Mouse (Mus musculus) lung, adult 2 months (tissue): ENCODE results near the gene Lalba. TPM values are rescaled to one million over a fixed set of nuclear protein-coding genes. Genes with fewer than 3 reads are reported as not detected.
"Not testable (repeated sequence)": the region's sequence is repeated elsewhere in the genome, so short reads cannot be mapped to it uniquely, and the experiment has no call there.

Experiments
- DNase-seq: peaks from one replicate; pipeline ENCODE4 v3.0.0; 2022
- H3K4me1 ChIP-seq: fragments of 200-500 bp; 2 replicates; pipeline ENCODE4 v1.6.1; 2011; ENCODE audit warnings: low read length; ENCODE audit not compliant: control insufficient read depth, insufficient read depth
- H3K4me3 ChIP-seq: fragments of 200-500 bp; replicated peaks from 2 replicates; pipeline ENCODE3; 2011; ENCODE audit warnings: low read depth, mild to moderate bottlenecking, control low read depth, low read length; ENCODE audit errors: extremely low read depth
- CTCF ChIP-seq: fragments of 200-500 bp; IDR thresholded peaks from 2 replicates; pipeline ENCODE4 v1.5.1; 2011; ENCODE audit warnings: mild to moderate bottlenecking, low read length, control low read depth; ENCODE audit not compliant: insufficient read depth
- POLR2A ChIP-seq: fragments of 200-500 bp; IDR thresholded peaks from 2 replicates; pipeline ENCODE4 v1.6.1; 2011; ENCODE audit warnings: low read depth, mild to moderate bottlenecking, control low read depth, low read length, borderline replicate concordance; ENCODE audit errors: extremely low read depth
- WGBS: fragments of 180-500 bp; shearing (Covaris S2); methylation state at CpG from one replicate; pipeline ENCODE4 v1.1.7; 2018; 5-methylcytosine and 5-hydroxymethylcytosine counted together
- polyA plus RNA-seq: library from polyadenylated mRNA; depleted of rRNA; stranded (reverse); fragments of >200 nt; gene quantifications from 2 replicates; pipeline ENCODE4 v1.2.3, GENCODE M21; 2012; rRNA removed

The Lalba gene
- polyA plus RNA-seq, 1 experiment, result 0.39 TPM

DNA sequence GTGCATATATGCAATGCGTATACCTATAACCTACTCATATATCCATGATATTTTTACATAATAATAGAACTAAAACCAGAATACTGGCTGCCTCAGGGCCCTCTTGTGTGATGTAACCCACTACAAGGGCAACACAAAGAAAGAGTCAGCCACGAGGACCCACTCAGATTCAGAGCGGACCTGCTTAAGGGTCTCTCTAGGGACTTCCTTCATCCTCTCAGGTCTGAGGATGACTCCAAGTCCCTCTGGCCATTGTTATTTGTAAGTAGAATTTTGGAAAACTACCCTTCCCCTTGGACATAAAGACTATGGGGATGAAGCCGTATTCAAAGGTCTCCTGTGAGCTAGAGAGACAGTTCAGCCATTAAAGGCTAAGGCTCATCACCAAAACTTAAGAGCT is 12.9 kb downstream of the Lalba start, which contains the start of gene OR5BS1P:
Gene OR5BS1P, plus strand, starts transcription at position 301 of the 400 bp plus-strand sequence.
- no peak for TF ChIP-seq CTCF
- TF ChIP-seq POLR2A, result no peak
- DNase-seq, result no peak
- 95% methylated on average over 4 of the region's 4 CpGs for WGBS

DNA sequence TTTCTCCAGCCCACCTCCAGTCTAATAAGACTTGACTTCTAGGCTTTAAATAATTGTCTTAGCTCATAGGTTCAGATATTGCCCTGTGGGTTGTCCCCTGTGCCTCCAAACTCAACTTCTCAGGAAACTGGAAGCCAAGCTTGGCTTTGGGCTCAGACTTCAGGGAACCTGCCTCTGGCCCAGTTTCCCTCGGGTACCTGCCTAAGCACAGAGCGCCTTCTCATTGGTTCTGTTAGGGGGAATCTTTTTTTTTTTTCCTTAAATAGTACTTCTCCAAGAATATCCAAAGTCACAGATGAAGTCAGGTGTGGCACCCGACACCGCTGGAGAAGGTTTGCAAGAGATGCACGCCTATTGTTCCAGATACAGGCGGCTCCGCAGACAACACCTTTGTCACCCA is 30.2 kb downstream of the Lalba start, which contains the start of gene Olfr281:
Gene Olfr281, plus strand, starts transcription at position 301 of the 400 bp plus-strand sequence.
- Histone ChIP-seq H3K4me3 (no peak within 1 kb of the TSS), H3K4me1 (no peaks in the 10 kb centered on the region; the same call in 1 of the 2 replicates)
- WGBS, result 92% methylated on average over 7 of the region's 7 CpGs
- TF ChIP-seq POLR2A, result no peak
- no peak for TF ChIP-seq CTCF
- no peak for DNase-seq

More for the DNA sequence above, 12.9 kb downstream of the Lalba start, which contains the start of gene OR5BS1P:
- Histone ChIP-seq H3K4me1 (no peaks in the 10 kb centered on the region), H3K4me3 (no peak within 1 kb of the TSS)

DNA sequence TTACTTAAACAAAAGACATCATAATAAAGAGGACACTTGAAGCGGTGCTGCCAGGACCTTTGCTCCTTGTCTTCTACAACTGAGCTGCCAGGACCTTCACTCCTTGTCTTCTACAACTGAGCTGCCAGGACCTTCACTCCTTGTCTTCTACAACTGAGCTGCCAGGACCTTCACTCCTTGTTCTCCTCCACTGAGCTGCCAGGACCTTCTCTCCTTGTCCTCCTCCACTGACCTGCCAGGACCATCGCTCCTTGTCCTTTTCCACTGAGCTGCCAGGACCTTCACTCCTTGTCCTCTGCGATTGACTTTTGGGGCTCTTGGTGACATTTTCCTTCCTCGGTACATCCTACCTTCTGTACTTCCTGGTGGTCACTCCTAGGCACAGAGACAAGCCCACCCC is 34.0 kb downstream of the Lalba start:
- H3K4me3 ChIP-seq, result no peak overlapping the region
- TF ChIP-seq POLR2A (no peak), CTCF (no peak)

DNA sequence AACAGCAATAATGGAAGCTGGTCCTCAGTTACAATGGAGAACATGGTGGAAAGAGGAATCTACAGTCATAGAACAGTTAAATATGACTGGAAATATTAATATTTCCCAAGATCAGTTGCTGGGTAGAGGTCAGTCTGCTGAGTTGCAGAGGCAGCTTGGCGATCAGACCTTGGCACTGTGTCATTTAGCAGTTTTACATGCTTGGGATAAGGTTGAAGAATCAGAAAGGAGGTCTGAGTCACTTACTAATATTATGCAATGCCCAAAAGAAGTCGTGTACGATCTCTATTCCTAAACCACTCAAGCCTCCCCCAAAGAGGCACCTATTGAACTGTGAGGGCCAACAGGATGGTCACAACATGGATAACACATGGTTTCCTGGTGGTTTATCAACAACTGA is 38.0 kb downstream of the Lalba start:
- DNase-seq, result no peak
- 77% methylated on average over 3 of the region's 3 CpGs for WGBS
- no peak for TF ChIP-seq CTCF
- TF ChIP-seq POLR2A, result no peak
- Histone ChIP-seq H3K4me1 (no peaks in the 10 kb centered on the region), H3K4me3 (no peak overlapping the region)

More for the DNA sequence above, 34.0 kb downstream of the Lalba start:
- DNase-seq, result no peak
- WGBS, result 56% methylated on average over 4 of the region's 4 CpGs
- H3K4me1 ChIP-seq, result no peaks in the 10 kb centered on the region; the same call in 1 of the 2 replicates

DNA sequence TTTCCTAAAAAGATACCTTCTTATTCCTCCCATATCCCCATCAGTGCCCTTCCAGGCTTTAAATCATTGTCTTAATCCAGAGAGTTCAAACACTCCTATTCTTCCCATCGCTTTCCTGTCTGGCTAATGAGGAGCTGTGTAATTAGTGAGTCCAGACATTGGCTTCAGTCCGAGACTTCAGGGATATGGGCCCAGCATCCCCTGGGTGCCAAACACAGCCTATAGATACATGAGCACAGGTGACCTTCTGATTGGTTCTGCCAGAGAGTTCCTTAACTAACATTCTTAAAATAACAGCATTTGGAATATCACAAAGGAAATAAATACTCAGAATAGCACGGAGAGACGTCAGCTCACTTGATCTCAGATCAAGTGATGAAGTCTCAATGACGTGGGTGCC is 51.6 kb downstream of the Lalba start, which contains the start of gene Olfr282:
Gene Olfr282, plus strand, starts transcription at position 301 of the 400 bp plus-strand sequence.
- not testable (repeated sequence) for DNase-seq, H3K4me3 ChIP-seq
- WGBS, result 69% methylated on average over 5 of the region's 5 CpGs

More for the DNA sequence above, 51.6 kb downstream of the Lalba start, which contains the start of gene Olfr282:
- H3K4me1 ChIP-seq, result not testable (repeated sequence)

Other genes with a start within 250 kb of the Lalba start
- gene Olfr286, start 248.3 kb downstream of the Lalba start, polyA plus RNA-seq, result not detected in 2 replicates
- gene H1fnt, start 225.4 kb downstream of the Lalba start, polyA plus RNA-seq, result not detected in 2 replicates
- 7.7 and 9.6 TPM in 2 replicates for gene Zfp641, start 186.6 kb downstream of the Lalba start, polyA plus RNA-seq
- gene Olfr285, start 165.4 kb downstream of the Lalba start, polyA plus RNA-seq, result not detected in 2 replicates
- not detected in 2 replicates for gene Olfr284, start 141.7 kb downstream of the Lalba start, polyA plus RNA-seq
- not detected in 2 replicates for gene Olfr283, start 101.8 kb downstream of the Lalba start, polyA plus RNA-seq
- gene Olfr282, start 51.5 kb downstream of the Lalba start, polyA plus RNA-seq, result not detected in 2 replicates
- gene Olfr281, start 30.1 kb downstream of the Lalba start, polyA plus RNA-seq, result not detected in 2 replicates
- gene OR5BS1P, start 12.8 kb downstream of the Lalba start, polyA plus RNA-seq, result 0.03 and 0.05 TPM in 2 replicates
- gene Olfr279, start 9.7 kb upstream of the Lalba start, polyA plus RNA-seq, result 0.12 and 0.13 TPM in 2 replicates
- gene Kansl2, start 51.5 kb upstream of the Lalba start, polyA plus RNA-seq, result 26.7 and 32.1 TPM in 2 replicates
- 10.4 and 13.0 TPM in 2 replicates for gene Ccnt1, start 88.2 kb upstream of the Lalba start, polyA plus RNA-seq
- gene 4930415O20Rik, start 88.3 kb upstream of the Lalba start, polyA plus RNA-seq, result not detected in 2 replicates
- 52.3 and 62.8 TPM in 2 replicates for gene Adcy6, start 127.4 kb upstream of the Lalba start, polyA plus RNA-seq
- 34.1 and 37.1 TPM in 2 replicates for gene Cacnb3, start 148.1 kb upstream of the Lalba start, polyA plus RNA-seq
- gene Ddx23, start 180.2 kb upstream of the Lalba start, polyA plus RNA-seq, result 28.4 and 38.9 TPM in 2 replicates
- gene Rnd1, start 194.7 kb upstream of the Lalba start, polyA plus RNA-seq, result 19.6 and 23.6 TPM in 2 replicates
- 3.1 and 3.6 TPM in 2 replicates for gene Ccdc65, start 225.5 kb upstream of the Lalba start, polyA plus RNA-seq
- gene Fkbp11, start 245.5 kb upstream of the Lalba start, polyA plus RNA-seq, result 11.1 and 12.5 TPM in 2 replicates